Mouse (Mus musculus): ENCODE results near the gene Btk. TPM values are rescaled to one million over a fixed set of nuclear protein-coding genes. Genes with fewer than 3 reads are reported as not detected.

Btk gene
- polyA plus RNA-seq, 1 experiment = 24.4 TPM

DNA sequence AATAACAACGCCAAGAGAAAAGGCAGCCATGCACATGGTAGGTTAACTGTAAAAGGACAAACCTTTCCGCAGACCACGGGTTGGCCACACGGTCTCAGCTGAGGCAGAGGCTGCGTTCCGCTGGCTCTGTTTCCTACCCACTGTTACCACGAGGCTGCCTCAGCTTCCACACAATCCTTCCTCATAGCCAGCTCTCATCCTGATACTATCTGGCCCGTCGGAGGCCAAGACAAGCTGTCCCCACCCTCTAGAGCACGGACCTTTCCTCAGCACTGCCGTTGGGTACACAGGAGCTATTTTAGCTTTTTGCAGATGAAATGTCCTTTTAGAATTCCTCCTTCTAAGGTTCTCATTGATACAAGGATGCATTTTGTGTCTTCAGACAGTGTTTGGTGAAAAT lies 1.1 kb downstream of the Btk start:
- peaks cover 38% of the 10 kb centered on the region for H3K4me1 ChIP-seq
- TF ChIP-seq FLI1 (IDR thresholded peaks at IDR 0.05; ENCODE audit: low read length) (no peak), GATA1 (IDR thresholded peaks at IDR 0.05; ENCODE audit: borderline replicate concordance, low read length) (no peak)
- no peaks in the 10 kb centered on the region for H3K27me3 ChIP-seq (replicated peaks)
- H3K9me3 ChIP-seq = peaks cover 3% of the 10 kb centered on the region; the same call in 1 of the 2 replicates
- peaks cover 40% of the 10 kb centered on the region for H3K36me3 ChIP-seq (replicated peaks; ENCODE audit: low read length)
- peak overlapping the region; percentile 96 for H3K4me3 ChIP-seq (replicated peaks)

DNA sequence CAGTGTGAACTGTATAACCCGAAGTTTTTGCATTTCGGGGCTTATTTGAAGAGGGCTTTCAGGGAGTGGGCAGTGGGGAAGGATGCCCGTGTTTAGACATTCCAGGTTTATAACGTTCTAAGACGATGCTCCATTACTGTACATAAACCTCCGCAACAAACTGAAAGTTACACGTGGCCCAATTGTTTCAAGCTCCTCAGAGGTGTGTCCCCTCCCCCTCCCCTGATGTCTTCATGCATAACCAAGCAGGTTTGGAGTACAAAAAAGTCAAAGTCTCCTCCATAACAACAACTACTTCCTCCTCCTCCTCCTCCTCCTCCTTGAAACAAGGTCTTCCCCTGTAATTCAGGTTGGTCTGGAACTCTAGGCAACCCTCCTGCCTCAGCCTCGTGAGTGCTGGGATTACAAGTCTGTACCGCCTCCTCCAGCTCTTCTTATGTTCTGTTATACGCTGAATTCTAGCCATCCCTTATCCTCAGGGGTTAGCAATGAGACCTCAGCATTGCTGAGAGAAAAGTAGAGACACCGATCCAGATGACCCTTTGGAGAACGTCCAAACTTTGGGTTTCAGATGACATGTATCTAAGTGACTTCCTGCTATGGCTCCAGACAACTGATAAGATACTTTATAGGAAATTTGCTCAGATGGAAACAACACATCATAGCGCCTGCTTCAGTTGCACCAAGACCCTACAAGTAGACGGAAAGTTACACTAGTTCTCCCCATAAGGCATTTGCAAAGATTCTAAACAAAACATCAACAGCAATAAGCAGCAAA lies 2.7 kb downstream of the Btk start:
- Histone ChIP-seq H3K4me3 (replicated peaks) (peak overlapping the region; percentile 96), H3K9me3 (peaks cover 2% of the 10 kb centered on the region; the same call in 1 of the 2 replicates), H3K4me1 (peaks cover 42% of the 10 kb centered on the region), H3K27me3 (replicated peaks) (no peaks in the 10 kb centered on the region), H3K36me3 (replicated peaks; ENCODE audit: low read length) (peaks cover 50% of the 10 kb centered on the region)
- TF ChIP-seq FLI1 (IDR thresholded peaks at IDR 0.05; ENCODE audit: low read length) (no peak), GATA1 (IDR thresholded peaks at IDR 0.05; ENCODE audit: borderline replicate concordance, low read length) (no peak)

GRCm38 (mm10) chrX:134577896-134578295 lies 5.5 kb downstream of the Btk start:
- H3K27me3 ChIP-seq (replicated peaks) = no peaks in the 10 kb centered on the region
- no peak for TF ChIP-seq FLI1 (IDR thresholded peaks at IDR 0.05; ENCODE audit: low read length)
- no peak for TF ChIP-seq GATA1 (IDR thresholded peaks at IDR 0.05; ENCODE audit: borderline replicate concordance, low read length)
- H3K36me3 ChIP-seq (replicated peaks; ENCODE audit: low read length) = peaks cover 76% of the 10 kb centered on the region
- H3K4me1 ChIP-seq = peaks cover 47% of the 10 kb centered on the region
- peak overlapping the region; percentile 83 for H3K4me3 ChIP-seq (replicated peaks)
- no peaks in the 10 kb centered on the region for H3K9me3 ChIP-seq

DNA sequence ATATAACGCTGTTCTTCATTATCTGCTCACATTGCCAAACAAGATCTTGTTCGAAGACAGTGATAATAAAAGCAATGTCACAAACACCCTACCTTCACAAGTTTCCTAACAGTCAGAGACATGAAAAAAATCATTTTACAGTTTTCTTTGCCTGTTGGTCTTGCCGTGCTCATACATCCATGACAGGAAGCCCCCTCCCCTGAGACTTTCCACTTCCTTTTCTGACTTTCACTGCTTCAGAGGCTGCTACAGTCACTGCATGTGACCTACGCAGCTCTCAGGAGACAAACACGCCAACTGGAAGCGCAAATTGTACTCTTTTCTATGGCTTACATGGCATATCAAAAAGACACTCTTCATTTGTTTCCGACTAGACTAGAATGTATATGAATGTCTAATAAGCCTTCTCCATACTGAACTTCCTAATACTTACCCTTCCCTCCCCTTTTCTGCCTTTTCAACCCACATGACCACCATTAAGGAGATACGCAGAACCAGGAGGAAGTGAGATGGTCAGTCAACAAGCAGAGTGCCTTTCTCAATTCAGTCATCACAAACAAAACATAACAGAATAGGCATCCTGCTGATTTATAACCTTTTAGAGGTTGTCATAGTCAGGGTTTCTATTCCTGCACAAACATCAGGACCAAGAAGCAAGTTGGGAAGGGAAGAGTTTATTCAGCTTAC lies 16.7 kb downstream of the Btk start:
- H3K4me1 ChIP-seq = peaks cover 75% of the 10 kb centered on the region
- no peak overlapping the region for H3K4me3 ChIP-seq (replicated peaks)
- peaks cover 77% of the 10 kb centered on the region for H3K36me3 ChIP-seq (replicated peaks; ENCODE audit: low read length)
- TF ChIP-seq FLI1 (IDR thresholded peaks at IDR 0.05; ENCODE audit: low read length) = no peak
- no peak for TF ChIP-seq GATA1 (IDR thresholded peaks at IDR 0.05; ENCODE audit: borderline replicate concordance, low read length)
- no peaks in the 10 kb centered on the region for H3K27me3 ChIP-seq (replicated peaks)
- H3K9me3 ChIP-seq = no peaks in the 10 kb centered on the region

DNA sequence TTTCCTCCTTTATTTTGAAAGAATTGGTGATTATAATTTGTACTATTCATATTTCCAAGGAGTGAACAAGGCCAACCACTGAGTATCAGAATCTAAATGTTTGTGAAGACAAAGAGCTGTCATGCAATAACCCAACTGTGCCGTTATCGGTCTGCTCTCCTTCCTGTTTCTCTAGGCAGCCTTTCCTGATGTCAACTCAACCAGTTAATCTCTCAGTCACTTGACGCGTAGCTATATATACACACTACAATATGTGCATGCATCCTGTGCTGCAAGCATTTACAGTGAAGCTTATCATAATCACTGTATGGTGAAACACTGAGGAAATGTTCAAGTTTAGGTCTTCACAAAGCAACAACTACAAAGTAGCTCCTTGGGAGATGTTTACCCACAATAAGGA lies 19.0 kb downstream of the Btk start:
- TF ChIP-seq FLI1 (IDR thresholded peaks at IDR 0.05; ENCODE audit: low read length) (no peak), GATA1 (IDR thresholded peaks at IDR 0.05; ENCODE audit: borderline replicate concordance, low read length) (peak; percentile 84; the same call in 1 of the 3 replicates)
- H3K4me3 ChIP-seq (replicated peaks) = peak overlapping the region; percentile 46
- H3K4me1 ChIP-seq = peaks cover 85% of the 10 kb centered on the region
- H3K36me3 ChIP-seq (replicated peaks; ENCODE audit: low read length) = peaks cover 79% of the 10 kb centered on the region
- no peaks in the 10 kb centered on the region for H3K27me3 ChIP-seq (replicated peaks)
- no peaks in the 10 kb centered on the region for H3K9me3 ChIP-seq

DNA sequence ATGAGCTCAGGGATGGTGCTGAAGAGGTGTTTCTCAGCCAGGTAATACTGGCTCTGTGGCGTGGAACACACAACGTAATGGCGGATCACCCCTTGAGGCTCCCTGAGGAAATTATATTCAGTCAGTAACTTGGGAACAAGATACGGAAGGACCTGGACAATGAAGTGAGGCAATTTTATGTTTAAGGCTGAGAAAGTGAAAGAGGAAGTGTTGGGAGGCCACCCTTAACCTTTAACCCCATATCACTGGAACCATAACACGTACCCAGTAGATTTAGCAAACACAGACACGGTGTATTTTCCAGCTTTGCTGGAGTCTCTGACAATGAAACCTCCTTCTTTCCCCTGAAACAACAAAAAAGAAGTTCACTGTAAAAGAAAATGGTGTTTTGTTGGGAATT lies 28.9 kb downstream of the Btk start:
- Histone ChIP-seq H3K4me3 (replicated peaks) (no peak overlapping the region), H3K27me3 (replicated peaks) (no peaks in the 10 kb centered on the region), H3K4me1 (peaks cover 19% of the 10 kb centered on the region), H3K36me3 (replicated peaks; ENCODE audit: low read length) (peaks cover 96% of the 10 kb centered on the region), H3K9me3 (no peaks in the 10 kb centered on the region)
- TF ChIP-seq GATA1 (IDR thresholded peaks at IDR 0.05; ENCODE audit: borderline replicate concordance, low read length) = no peak
- TF ChIP-seq FLI1 (IDR thresholded peaks at IDR 0.05; ENCODE audit: low read length) = no peak

GRCm38 (mm10) chrX:134553326-134553725 lies 30.0 kb downstream of the Btk start:
- Histone ChIP-seq H3K27me3 (replicated peaks) (no peaks in the 10 kb centered on the region), H3K4me1 (peaks cover 12% of the 10 kb centered on the region), H3K4me3 (replicated peaks) (no peak overlapping the region), H3K9me3 (no peaks in the 10 kb centered on the region), H3K36me3 (replicated peaks; ENCODE audit: low read length) (peaks cover 96% of the 10 kb centered on the region)
- no peak for TF ChIP-seq FLI1 (IDR thresholded peaks at IDR 0.05; ENCODE audit: low read length)
- no peak for TF ChIP-seq GATA1 (IDR thresholded peaks at IDR 0.05; ENCODE audit: borderline replicate concordance, low read length)

GRCm38 (mm10) chrX:134550903-134551302 lies 32.5 kb downstream of the Btk start:
- no peaks in the 10 kb centered on the region for H3K27me3 ChIP-seq (replicated peaks)
- H3K4me1 ChIP-seq = peaks cover 13% of the 10 kb centered on the region
- peaks cover 95% of the 10 kb centered on the region for H3K36me3 ChIP-seq (replicated peaks; ENCODE audit: low read length)
- H3K4me3 ChIP-seq (replicated peaks) = no peak overlapping the region
- no peak for TF ChIP-seq FLI1 (IDR thresholded peaks at IDR 0.05; ENCODE audit: low read length)
- TF ChIP-seq GATA1 (IDR thresholded peaks at IDR 0.05; ENCODE audit: borderline replicate concordance, low read length) = no peak
- no peaks in the 10 kb centered on the region for H3K9me3 ChIP-seq

DNA sequence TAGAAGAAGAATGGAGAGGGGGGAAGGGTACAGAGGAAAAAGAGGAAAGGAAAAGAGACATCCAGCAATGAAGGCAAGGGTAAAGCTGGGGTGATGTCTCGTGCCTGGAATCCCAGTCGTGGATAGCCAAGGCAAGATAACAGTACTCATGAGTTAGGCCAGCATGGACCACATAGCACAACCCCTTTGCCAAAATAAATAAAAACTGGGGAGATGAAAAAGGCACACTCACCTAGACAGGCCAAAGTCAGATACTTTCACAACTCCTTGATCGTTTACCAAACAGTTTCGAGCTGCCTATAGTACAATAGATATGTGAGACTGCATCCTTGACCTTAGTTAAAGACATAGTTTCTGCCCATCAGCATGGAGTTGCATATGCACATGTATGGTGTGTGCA lies 36.0 kb downstream of the Btk start:
- Histone ChIP-seq H3K27me3 (replicated peaks) (no peaks in the 10 kb centered on the region), H3K36me3 (replicated peaks; ENCODE audit: low read length) (peaks cover 97% of the 10 kb centered on the region), H3K4me1 (peaks cover 17% of the 10 kb centered on the region), H3K9me3 (no peaks in the 10 kb centered on the region), H3K4me3 (replicated peaks) (no peak overlapping the region)
- TF ChIP-seq GATA1 (IDR thresholded peaks at IDR 0.05; ENCODE audit: borderline replicate concordance, low read length) = no peak

GRCm38 (mm10) chrX:134541955-134542308 lies 41.4 kb downstream of the Btk start:
- Histone ChIP-seq H3K4me1 (peaks cover 14% of the 10 kb centered on the region), H3K27me3 (replicated peaks) (no peaks in the 10 kb centered on the region), H3K4me3 (replicated peaks) (peak overlapping the region; percentile 90), H3K9me3 (no peaks in the 10 kb centered on the region), H3K36me3 (replicated peaks; ENCODE audit: low read length) (peaks cover 60% of the 10 kb centered on the region)
- no peak for TF ChIP-seq FLI1 (IDR thresholded peaks at IDR 0.05; ENCODE audit: low read length)
- TF ChIP-seq GATA1 (IDR thresholded peaks at IDR 0.05; ENCODE audit: borderline replicate concordance, low read length) = no peak
